Mouse (Mus musculus): Measurements from ENCODE around the gene Slit1.

Slit1 gene

DNA sequence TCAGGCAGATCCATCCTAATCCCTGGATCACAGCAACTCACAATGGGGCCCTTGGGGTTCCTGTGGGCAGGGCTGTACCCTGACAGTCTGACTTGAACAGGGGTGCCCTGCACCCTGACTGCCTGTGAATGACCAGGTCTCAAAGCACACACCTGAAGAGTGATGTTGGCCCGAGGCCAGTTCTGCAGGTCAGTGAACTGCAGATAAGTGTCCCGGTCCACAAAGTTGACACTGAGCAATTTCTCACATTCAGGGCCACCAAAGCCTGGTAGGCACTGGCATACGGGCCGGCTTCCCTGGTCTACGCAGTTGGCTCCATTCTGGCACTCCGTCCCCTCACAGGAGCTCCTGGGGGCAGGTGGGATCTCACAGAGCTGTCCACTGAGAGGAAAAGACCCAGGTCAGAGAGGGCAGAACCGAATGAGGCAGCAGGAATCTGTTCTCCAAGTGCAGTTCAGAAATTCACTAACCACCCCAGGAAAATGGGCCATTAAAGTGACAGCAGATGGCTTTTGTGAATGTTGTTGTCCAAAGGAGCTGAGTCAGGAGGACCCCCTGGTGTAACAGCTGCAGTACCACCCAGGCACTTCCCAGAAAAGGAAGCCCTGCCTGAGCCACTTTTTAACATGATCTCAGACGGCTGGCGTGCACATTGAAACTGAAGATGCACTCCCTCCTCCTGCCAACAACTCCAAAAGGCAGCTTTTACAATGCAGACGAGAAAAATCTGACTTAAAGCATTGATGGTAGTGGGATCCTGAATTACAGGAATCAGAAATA, 137.1 kb downstream of the Slit1 start:
- CTCF ChIA-PET: no interaction called here
- POLR2A ChIA-PET: interaction anchor here in 2 of 4 experiments (0.5 to 1.3 kb wide), 4 partner anchors 11 to 294 kb away, joined by 3 to 4 read pairs (median 3); no protein-coding TSS in a partner anchor

DNA sequence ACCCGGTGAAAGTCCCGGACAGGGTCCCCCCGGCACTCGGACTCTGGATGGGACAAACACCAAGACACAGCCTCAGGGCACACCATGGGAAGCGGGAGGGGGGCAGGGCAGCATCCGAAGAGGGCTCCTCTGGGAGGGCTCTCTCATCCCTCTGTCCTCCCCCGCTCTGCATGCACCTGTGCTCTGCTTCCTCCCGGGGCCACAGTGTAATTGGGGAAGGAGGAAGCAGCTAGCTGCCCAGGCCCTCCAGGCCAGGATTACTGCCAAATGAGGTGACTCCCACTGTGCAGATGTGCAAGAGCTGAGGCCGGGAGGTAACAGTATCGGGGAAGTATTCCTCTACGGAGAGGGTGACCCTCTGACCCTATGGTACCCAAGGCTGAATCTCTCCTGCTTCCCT, 142.8 kb downstream of the Slit1 start:
- CTCF ChIA-PET: interaction anchor here in 3 of 4 experiments (0.6 to 1.2 kb wide), 4 partner anchors 45 to 205 kb away, joined by 3 to 10 read pairs (median 4); no protein-coding TSS in a partner anchor

DNA sequence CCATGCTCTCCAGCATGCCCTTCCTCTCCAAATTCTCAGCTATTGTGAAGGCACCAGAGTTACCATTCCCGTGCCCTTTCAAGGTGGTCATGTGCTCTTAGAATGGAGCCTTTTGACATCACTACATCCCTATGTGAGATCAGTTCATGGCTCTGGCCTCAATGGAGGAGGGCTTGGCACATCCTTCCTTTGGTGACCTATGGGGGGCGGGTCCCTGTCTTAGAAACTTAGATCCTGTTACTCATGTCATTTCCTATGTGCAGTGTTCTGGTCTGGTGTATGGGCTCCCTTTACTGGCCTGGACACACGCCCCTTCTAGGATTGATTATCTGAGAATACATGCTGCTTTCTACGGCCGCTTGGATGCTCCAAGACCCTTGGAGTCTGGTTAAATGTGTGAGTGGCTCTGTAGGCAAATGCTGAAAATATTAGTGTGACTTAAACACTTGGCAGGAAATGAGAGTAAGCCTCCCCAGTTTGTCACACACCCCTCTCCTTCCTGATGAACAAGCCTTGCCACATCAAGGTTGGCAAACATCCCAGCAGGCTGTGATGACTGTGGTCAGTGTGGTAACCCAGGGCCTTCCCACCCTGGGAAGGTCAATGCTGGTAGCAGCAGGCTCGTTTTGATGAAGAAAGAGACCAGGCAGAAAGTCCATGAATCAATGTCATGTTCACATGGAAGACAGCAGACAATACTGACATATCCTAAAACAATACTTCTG, 146.1 kb downstream of the Slit1 start:
- ChIA-PET POLR2A (no interaction called here), CTCF (no interaction called here)

More for the DNA sequence above, 142.8 kb downstream of the Slit1 start:
- POLR2A ChIA-PET: interaction anchor here in 2 of 4 experiments (1.1 to 1.6 kb wide), 2 partner anchors 11 to 27 kb away, joined by 4 to 7 read pairs; no protein-coding TSS in a partner anchor

DNA sequence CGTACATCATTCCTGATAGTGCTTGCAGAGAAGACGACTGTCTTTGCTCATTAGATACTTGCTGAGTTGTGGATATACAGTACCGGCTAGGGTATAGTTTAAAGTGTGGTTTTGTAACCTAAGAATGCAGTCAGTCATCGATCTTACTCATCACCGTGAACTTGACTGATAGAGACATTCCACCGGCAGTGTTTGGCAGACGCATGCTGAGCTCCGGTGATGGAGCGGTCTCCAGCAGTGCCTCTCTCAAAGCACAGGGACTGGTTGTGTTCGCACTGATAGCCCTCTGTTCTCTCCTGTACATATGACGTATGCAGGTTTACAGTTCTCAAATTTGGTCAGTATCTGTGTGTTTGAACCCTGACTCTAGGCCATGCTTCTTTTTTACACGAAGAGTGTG, 151.7 kb downstream of the Slit1 start:
- ChIA-PET CTCF (no interaction called here), POLR2A (no interaction called here)

DNA sequence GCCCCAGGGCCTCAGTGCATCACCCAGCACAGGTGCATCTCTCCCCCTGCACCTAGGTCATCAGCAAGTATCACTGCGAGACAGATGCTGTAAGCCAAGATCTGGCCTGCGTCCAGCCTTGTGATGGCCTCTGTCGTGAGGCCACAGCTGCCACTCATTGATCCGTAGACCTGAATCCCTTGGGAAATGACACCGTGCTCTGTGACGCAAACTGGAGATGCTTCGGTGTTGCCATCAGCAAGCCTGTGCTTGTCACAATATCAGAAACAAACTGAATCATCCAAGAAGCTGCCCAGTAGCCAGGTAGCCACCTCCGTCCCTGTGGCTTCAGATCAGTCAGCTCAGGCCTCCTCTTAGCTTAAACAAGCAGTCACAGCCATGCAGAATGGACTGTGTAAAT, 153.8 kb downstream of the Slit1 start:
- CTCF ChIA-PET: interaction anchor here in 2 of 4 experiments (0.5 to 1.2 kb wide), 4 partner anchors 13 to 503 kb away, joined by 3 to 5 read pairs (median 4); no protein-coding TSS in a partner anchor
- POLR2A ChIA-PET: interaction anchor here in 3 of 4 experiments (0.6 to 4.4 kb wide), 8 partner anchors 11 to 667 kb away, joined by 3 to 26 read pairs (median 4); no protein-coding TSS in a partner anchor

DNA sequence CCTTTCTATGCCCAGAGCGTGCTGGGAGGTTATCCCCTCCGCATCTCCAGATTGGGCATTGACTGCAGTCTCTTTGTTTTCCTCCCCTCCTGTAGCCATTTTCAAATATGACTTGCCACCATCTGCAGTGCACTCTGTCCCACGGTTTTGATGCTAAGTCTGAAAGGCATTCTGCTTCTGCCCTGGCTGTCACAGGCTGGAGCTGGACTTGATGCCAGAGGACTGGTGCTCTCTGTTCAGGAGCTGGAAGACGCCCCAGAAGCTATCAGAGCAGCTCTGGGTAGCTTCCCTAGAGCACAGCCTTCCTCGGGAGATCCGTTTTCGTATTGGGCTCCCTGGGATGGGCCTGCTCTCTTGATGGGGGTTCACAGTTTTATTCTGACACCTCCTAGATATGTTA, 154.4 kb downstream of the Slit1 start:
- ChIA-PET CTCF (interaction anchor here in 1 of 4 experiments (0.5 to 1.2 kb wide), 2 partner anchors 145 to 502 kb away, joined by 3 read pairs; no protein-coding TSS in a partner anchor), POLR2A (interaction anchor here in 2 of 4 experiments (0.7 to 4.4 kb wide), 8 partner anchors 11 to 246 kb away, joined by 3 to 26 read pairs (median 4); no protein-coding TSS in a partner anchor)

DNA sequence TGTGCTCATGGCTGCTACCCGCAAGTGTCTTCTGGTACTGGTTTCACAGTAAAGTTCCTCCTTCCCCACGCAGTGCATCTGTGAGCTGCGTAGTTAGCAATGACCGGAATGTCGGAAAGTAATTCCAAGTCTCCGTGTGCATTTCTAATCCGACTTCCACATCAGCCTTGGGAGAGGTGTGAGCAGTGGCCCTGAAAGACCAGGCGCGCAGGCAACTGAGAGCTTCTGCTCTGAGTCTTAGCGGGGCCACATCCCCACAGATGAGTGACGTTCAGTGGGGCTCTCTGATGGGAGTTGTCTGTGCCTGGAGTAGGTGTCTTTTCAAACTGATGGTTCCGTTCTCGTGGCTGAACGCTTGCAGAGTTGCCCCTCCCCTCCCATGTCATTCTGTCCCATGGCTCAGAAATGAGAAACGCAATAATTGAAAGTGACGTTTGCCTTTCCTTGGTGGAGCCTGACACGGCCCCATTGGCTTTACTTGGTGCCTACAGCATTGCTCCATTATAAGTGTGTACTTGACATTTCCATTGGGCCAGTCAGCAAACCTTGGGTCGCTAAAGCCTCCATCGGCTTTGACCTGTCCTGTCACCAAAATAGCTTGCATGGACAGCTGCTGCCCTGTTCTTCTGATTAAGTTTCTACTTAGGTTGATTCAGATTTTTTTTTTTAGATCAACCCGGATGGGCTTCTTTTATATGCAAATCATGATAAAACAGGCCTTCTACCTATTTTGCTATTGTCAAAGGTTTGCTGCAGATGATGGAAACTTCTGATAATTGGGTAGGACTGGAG, 155.8 kb downstream of the Slit1 start:
- ChIA-PET POLR2A (interaction anchor here in 3 of 4 experiments (0.6 to 4.4 kb wide), 5 partner anchors 9 to 51 kb away, joined by 3 to 26 read pairs (median 5); no protein-coding TSS in a partner anchor), CTCF (interaction anchor here in 2 of 4 experiments (0.6 to 1.2 kb wide), 2 partner anchors 42 to 225 kb away, joined by 3 read pairs; no protein-coding TSS in a partner anchor)

DNA sequence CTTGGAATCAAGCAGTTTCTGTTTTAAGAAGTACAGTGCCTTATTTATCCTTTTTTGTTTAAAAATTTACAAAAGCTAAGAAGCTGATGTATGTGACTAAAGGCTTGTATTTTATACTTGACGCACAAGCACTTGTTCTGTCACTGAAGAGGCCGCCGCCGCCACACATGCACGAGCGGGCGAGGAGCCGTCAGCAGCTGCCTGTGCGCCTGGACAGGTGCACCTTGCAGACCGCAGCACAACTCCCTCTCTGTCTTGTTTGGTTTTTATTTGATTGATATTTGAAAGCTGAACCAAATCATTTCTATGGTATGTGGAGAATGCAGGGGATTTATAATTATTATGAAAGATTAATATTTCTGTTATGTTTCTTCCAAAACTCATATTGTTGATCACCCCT, 156.7 kb downstream of the Slit1 start:
- POLR2A ChIA-PET: interaction anchor here in 2 of 4 experiments (0.6 to 4.4 kb wide), 6 partner anchors 8 to 24 kb away, joined by 3 to 26 read pairs (median 4); no protein-coding TSS in a partner anchor
- CTCF ChIA-PET: interaction anchor here in 1 of 4 experiments (1.2 kb wide), 1 partner anchor 43 kb away, joined by 3 read pairs; no protein-coding TSS in a partner anchor

DNA sequence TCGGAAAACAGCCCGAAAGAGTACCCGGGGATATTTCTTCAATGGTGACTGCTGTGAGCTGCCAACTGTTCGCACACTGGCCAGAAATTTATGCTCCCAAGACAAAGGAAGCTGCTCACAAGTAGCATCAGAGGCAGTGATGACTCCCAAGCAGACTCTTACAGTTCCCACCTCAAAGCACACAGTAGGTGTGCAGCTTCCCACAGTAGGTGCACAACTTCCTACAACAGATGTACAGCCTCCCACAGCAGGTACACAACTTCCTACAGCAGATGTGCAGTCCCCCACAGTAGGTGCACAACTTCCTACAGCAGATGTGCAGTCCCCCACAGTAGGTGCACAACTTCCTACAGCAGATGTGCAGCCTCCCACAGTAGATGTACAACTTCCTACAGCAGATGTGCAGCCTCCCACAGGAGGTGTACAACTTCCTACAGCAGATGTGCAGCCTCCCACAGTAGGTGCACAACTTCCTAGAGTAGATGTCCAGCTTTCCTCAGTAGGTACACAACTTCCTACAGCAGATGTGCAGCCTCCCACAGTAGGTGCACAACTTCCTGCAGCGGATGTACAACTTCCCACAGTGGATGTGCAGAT, 160.4 kb downstream of the Slit1 start:
- CTCF ChIA-PET: no interaction called here
- POLR2A ChIA-PET: interaction anchor here in 1 of 4 experiments (1.3 kb wide), 1 partner anchor 12 kb away, joined by 3 read pairs; no protein-coding TSS in a partner anchor

DNA sequence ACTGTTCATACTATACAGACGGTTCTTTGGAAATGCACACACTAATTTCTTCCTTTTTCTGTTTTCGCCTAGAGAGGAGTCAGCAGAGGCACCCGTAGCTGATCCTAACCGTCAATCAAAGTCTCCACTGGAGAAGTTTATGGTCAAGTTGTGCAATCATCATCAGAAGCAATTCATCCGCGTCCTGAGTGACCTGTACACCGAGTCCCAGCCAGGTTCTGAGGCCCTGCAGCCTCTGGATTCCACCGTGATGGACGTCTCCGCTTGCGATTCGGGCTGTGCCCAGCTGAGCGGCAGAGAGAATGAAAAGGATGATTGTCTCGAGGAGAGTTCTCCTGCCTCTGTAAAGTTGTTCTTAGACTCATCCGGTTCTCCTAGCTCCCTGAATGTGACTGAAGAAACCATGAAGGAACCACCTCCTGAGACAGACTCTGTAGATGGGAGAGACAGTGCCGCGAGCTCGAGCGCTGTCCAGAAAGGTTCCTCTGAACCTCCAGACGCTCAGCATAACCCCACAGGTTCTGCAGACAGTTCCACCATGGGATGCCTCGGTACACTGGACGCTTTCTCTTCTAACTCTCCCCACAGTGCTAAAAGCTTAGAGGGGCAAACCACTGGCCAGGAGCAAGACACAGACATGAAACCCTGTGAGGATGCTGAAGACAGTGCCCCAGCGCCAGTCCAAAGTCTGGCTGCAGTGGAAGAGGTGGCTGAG, 161.6 kb downstream of the Slit1 start, which contains the start of gene Gm340:
Gm340 (plus strand) TSS at position 665 of the 715 bp plus-strand sequence.
- POLR2A ChIA-PET: interaction anchor here in 2 of 4 experiments (0.6 to 1.3 kb wide), 2 partner anchors 11 to 512 kb away, joined by 3 to 4 read pairs; no protein-coding TSS in a partner anchor
- CTCF ChIA-PET: interaction anchor here in 1 of 4 experiments (1.4 kb wide), 1 partner anchor 140 kb away, joined by 4 read pairs; no protein-coding TSS in a partner anchor

DNA sequence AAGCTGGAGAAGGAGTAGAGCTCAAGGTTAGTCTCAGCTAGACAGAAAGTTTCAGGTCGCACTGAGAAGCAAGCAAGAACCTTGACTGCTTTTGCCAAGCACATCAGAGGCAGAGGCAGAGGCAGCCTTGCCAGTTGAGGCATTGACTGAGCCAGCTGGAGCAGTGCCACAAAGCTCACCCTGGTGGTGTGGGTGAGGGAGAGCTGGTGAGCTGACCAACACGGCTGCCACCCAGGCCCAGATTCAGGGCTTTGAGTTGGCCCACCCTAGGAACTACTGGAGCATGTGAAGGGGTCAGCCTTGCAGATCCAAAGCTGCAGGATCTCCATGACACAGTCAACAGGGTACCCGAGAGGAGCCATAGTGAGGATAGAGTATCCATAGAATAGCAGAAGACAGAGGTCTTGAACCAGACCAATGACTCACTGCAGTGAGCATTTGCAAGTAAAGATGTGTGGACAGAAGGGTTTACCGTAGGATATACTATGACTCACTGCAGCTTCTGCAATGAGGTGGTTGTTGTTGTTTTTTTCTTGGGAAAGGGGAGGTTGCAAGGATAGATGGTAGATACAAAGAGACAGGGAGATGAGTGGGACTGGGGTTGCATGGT, 164.0 kb downstream of the Slit1 start:
- CTCF ChIA-PET: interaction anchor here in 2 of 4 experiments (0.6 to 0.7 kb wide), 2 partner anchors 488 to 537 kb away, joined by 4 to 5 read pairs; no protein-coding TSS in a partner anchor

DNA sequence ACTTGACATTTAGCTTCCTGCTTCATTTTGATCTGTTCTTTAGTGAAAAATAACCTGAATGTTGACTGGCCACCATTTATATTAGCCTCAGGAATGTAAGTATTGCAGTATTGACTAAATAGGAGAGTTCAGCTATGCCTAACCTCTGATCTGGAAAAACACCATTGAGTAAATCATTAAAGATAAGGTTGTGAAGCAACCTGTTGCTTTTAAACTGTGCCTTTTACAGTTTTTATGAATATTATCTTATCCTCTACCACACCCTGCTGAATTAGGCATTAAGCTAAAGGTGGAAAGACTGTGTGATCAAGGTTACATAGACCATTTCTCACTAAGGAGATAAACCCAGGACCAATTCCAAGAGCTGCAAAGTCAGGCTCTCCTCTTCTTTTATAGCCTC, 165.9 kb downstream of the Slit1 start:
- ChIA-PET CTCF (no interaction called here), POLR2A (interaction anchor here in 1 of 4 experiments (0.7 to 5.5 kb wide), 3 partner anchors 11 to 339 kb away, joined by 3 to 26 read pairs (median 5); no protein-coding TSS in a partner anchor)

More for the DNA sequence above, 164.0 kb downstream of the Slit1 start:
- POLR2A ChIA-PET: interaction anchor here in 1 of 4 experiments (1.1 to 5.5 kb wide), 2 partner anchors 9 to 14 kb away, joined by 3 to 26 read pairs; no protein-coding TSS in a partner anchor

DNA sequence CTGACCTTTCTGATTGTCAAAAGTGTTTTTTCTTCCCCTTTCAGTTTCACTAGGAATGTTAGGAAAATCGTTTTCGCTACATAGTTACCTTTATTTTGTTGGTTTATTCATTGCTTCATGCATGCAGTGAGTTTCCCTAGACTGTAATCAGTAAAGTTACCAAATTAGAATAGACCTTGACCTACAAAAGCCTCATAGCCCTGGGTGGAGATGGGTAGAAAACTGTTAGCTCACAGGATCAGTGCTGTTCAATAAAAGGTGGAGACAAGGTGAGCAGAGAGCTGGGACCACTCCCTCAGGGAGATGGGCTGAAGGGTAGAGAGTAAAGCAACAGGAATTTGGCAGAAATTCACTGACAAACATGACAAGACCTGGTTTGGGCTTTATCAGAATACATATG, 169.8 kb downstream of the Slit1 start:
- ChIA-PET CTCF (no interaction called here), POLR2A (interaction anchor here in 1 of 4 experiments (1.3 to 1.7 kb wide), 2 partner anchors 10 to 12 kb away, joined by 4 to 5 read pairs; no protein-coding TSS in a partner anchor)

DNA sequence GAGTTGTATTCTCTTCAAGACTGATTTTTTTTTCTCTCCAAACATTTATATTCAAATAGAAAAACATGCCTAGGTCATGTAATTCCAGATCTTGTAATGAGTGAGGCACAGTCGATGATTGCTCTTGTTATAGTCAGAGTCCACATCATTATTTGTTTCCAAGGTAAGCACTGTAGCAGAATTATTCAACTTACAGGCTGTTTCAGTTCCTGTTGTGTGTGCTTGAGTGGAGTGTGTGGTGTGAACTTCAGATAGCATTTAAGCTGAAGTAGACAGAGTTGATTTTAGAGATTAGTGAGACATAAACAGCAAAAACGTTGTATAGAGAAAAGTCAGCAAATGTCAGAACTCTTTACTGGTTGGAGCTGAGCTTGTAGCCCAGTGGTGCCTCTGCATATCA, 174.7 kb downstream of the Slit1 start:
- CTCF ChIA-PET: no interaction called here
- POLR2A ChIA-PET: interaction anchor here in 1 of 4 experiments (0.9 kb wide), 1 partner anchor 43 kb away, joined by 3 read pairs; no protein-coding TSS in a partner anchor

DNA sequence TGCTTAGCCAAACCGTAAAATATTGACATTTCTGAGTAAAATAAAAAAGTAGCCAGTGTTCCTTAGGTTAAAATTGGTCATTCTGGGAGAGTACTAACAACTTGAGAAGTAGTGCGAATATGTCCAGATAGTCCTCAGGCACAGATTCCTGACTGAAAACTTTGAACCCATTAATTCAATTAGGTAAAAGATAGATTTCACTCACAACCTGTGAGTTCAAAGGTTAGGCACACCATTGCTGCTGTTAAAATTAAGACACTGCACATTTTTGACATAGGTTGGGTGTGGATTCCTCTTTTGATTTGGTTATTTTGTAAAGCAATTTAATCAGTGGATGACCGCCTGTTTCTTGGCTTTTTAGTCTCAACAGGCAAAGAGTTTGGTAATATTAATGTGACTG, 182.6 kb downstream of the Slit1 start:
- POLR2A ChIA-PET: no interaction called here
- CTCF ChIA-PET: interaction anchor here in 1 of 4 experiments (0.5 kb wide), 1 partner anchor 85 kb away, joined by 11 read pairs; no protein-coding TSS in a partner anchor

DNA sequence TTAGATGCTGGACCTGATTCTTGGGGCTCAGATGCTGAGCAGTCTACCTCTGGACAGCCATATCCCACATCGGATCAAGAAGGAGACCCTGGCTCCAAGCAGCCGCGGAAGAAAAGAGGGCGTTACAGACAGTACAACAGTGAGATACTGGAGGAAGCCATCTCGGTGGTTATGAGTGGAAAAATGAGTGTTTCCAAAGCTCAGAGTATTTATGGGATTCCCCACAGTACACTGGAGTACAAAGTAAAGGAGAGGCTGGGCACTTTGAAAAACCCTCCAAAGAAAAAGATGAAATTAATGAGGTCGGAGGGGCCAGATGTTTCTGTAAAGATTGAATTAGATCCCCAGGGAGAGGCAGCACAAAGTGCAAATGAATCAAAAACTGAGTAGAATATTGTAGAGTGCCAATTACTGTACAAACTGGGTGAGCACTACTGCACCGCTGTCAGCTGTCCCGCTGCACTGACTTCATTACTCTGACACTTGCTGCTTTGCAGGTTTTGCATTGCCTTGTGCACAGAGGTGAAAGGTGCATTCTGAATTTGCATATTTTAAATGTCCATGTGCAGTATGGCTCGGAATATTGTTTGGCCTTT, 184.5 kb downstream of the Slit1 start:
- ChIA-PET CTCF (interaction anchor here in 1 of 4 experiments (0.6 kb wide), 1 partner anchor 70 kb away, joined by 4 read pairs; no protein-coding TSS in a partner anchor), POLR2A (no interaction called here)

Data from embryonic stem cell, embryonic (primary cell).